Mouse (Mus musculus): ENCODE data around the gene Arl5c. TPM values are rescaled to one million over a fixed set of nuclear protein-coding genes. Genes with fewer than 3 reads are reported as not detected.

The Arl5c gene
- polyA plus RNA-seq, 1 experiment = 2.0 TPM

DNA sequence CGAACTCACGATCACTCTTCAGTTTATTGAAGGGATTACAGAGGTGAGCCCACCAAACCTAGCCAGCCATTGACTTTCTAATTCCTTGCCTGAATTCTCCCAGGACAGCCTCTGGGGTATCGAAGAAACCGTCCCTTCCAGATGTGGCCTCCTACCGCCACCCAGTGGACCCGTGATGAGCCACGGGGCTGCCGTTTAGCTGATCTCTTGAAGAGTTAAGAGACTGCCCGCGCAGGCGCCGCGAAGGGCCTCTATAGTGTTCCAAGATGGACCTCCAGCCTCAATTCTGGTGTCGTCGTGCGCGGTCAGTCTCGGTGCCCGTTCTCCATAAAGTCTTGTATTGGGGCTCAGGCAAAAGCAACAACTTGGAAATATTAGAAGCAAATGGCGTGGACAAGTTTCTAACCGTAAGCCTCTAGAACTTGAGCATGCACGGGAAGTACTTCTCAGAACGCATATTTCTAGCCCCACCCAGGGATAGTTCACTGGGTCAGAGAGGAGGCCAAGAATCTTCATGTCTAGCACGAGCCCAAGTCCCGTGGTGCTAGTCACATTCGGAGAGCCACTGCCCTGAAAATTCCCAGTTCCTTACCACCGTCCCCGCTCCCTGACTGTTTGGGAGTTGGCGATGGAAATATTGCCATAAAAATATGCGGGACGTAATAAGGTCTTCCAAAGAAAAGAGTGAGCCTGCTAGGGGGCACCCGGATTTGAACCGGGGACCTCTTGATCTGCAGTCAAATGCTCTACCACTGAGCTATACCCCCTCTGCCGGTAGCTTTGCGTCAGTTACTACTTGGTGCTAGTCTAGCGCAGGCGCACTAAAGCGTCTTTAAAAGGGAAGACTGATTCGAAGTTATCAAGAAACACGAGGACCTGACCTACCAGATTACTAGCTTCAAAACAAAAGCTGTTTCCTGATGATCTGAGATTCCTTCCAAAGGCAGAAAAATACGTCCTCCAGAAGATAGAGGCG is 8.1 kb downstream of the Arl5c start:
- Histone ChIP-seq H3K27me3 (ENCODE audit: control insufficient read depth, insufficient read depth, low read length) (no peaks in the 10 kb centered on the region), H3K27ac (ENCODE audit: insufficient read depth, low read length) (peak overlapping the region; percentile 69; the same call in 1 of the 2 replicates), H3K4me1 (ENCODE audit: control insufficient read depth, insufficient read depth, low read length) (peaks cover 6% of the 10 kb centered on the region; the same call in 1 of the 2 replicates), H3K4me3 (replicated peaks; ENCODE audit: insufficient read depth, low read depth, low read length) (peak overlapping the region; percentile 92)
- 2% methylated on average over 42 of the region's 42 CpGs for WGBS
- TF ChIP-seq CTCF (IDR thresholded peaks at IDR 0.05; ENCODE audit: borderline replicate concordance, insufficient read depth, low read depth, low read length) = peak; percentile 46; the same call in 1 of the 2 replicates
- TF ChIP-seq POLR2A (IDR thresholded peaks at IDR 0.05; ENCODE audit: borderline replicate concordance, insufficient read depth, low read length) = no peak
- peak; percentile 88 to 97 for DNase-seq

DNA sequence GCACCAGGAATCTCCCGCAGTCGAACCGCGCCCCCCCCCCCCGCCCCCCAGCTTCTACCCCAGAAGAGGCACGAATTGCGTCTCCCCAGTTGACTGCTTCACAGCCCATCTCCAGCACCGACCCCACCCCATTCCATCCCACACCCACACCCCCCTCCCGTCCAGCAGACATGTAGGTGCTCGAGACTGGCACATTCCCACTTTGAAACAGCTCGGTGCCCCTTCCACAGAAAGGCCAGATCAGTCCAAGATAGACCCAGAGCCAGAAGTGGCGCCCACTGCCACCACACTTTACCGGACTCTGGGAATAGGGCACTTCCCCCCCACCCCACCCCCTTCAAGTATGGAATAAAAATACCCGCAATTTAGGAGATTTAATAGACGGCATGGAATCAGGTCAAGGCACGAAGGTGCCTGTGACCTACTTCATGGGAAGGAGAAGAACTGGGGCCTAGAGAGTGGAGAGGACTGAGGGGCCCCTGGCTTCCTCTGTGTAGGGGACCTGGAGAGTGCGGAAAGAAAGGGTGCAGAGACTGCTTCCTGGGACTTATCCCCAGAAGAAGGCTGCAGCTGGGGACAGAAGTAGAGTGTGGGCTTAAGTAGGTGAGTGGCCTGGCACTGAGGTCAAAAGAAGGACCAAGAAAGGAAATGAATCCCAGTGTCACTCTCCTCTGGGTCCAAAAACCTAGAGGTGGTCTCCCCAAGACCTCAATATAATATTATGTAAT is 9.1 kb downstream of the Arl5c start:
- H3K27ac ChIP-seq (ENCODE audit: insufficient read depth, low read length) = no peak overlapping the region
- TF ChIP-seq CTCF (IDR thresholded peaks at IDR 0.05; ENCODE audit: borderline replicate concordance, insufficient read depth, low read depth, low read length) (no peak), POLR2A (IDR thresholded peaks at IDR 0.05; ENCODE audit: borderline replicate concordance, insufficient read depth, low read length) (no peak)
- WGBS = 42% methylated on average over 15 of the region's 17 CpGs
- H3K4me3 ChIP-seq (replicated peaks; ENCODE audit: insufficient read depth, low read depth, low read length) = peak overlapping the region; percentile 55
- no peak for DNase-seq
- H3K4me1 ChIP-seq (ENCODE audit: control insufficient read depth, insufficient read depth, low read length) = peaks cover 6% of the 10 kb centered on the region; the same call in 1 of the 2 replicates
- no peaks in the 10 kb centered on the region for H3K27me3 ChIP-seq (ENCODE audit: control insufficient read depth, insufficient read depth, low read length)

DNA sequence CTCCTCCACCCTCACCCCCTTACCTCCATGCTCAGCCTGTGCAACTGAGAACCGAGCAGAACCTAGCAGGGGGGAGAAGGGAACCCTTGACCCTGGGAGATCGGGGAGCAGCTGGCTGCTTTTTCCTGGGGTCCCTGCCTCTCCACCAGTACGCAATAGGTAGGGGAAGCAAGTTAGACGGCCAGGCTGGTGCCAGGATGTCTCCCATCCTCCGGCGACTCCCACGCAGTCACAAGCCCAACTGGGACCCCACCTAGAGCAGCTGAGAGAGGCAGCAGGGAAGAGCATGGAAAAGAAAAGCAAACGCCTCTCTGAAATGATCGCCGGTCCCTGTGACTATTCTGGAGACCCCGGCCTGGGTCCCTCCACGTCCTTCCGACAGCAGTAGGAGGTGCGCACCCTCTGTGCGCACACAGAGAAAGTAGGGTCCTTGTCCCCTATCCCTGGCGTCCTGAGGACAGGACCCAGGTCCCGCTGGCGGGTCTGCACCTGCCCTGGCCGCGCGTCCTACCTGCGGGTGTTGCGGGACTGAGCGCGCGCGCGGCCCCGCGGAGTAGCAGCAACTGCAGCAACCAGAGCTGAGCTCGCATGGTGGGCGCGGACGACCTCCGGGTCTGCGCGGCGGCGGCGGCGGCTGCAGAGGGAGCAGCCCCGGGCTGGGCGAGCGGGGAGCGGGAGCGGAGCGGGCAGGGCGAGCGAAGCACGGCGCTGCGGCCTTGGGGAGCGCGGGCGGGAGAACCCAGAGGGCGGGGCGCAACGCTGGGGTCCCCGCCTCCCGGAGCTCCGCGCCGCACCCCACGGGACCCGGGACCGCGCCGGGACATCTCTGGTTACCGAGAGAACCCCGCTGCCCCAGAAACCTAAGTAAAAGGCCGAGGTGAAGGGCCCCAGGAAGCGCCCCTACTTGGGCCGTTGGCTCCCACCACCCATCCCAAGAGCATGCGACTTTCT is 10.0 kb downstream of the Arl5c start, which contains the start of gene Plxdc1:
Gene Plxdc1 (minus strand): TSS at position 718 of the 951 bp plus-strand sequence.
- Histone ChIP-seq H3K27ac (ENCODE audit: insufficient read depth, low read length) (no peak within 1 kb of the TSS), H3K4me1 (ENCODE audit: control insufficient read depth, insufficient read depth, low read length) (peaks cover 6% of the 10 kb centered on the region; the same call in 1 of the 2 replicates), H3K27me3 (ENCODE audit: control insufficient read depth, insufficient read depth, low read length) (no peaks in the 10 kb centered on the region), H3K4me3 (replicated peaks; ENCODE audit: insufficient read depth, low read depth, low read length) (peak within 1 kb of the TSS; percentile 55)
- DNase-seq = peak; percentile 31 to 47
- no peak for TF ChIP-seq POLR2A (IDR thresholded peaks at IDR 0.05; ENCODE audit: borderline replicate concordance, insufficient read depth, low read length)
- no peak for TF ChIP-seq CTCF (IDR thresholded peaks at IDR 0.05; ENCODE audit: borderline replicate concordance, insufficient read depth, low read depth, low read length)
- 5% methylated on average over 74 of the region's 74 CpGs for WGBS

DNA sequence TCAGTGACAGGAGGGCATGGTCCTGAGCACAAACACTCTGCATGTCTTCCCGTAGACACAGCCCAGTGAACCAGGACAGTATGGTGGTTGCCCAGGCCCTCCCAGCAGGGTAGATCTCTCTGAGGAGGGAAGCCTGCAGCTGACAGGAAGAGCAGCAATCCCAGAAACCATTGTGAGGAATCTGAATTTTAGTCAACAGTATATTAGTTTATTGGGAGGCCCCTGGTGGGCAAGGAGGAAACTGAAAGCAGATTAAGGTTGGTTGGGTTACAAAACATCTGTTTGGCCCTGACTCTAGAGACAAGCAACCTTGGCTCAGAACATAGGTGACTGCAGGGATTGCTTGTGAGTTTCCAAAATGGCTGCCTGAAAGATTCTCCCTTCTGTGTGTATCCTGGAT is 12.0 kb downstream of the Arl5c start:
- H3K27ac ChIP-seq (ENCODE audit: insufficient read depth, low read length) = no peak overlapping the region
- no peak for DNase-seq
- TF ChIP-seq CTCF (IDR thresholded peaks at IDR 0.05; ENCODE audit: borderline replicate concordance, insufficient read depth, low read depth, low read length) (no peak), POLR2A (IDR thresholded peaks at IDR 0.05; ENCODE audit: borderline replicate concordance, insufficient read depth, low read length) (no peak)
- no peaks in the 10 kb centered on the region for H3K4me1 ChIP-seq (ENCODE audit: control insufficient read depth, insufficient read depth, low read length)
- no peaks in the 10 kb centered on the region for H3K27me3 ChIP-seq (ENCODE audit: control insufficient read depth, insufficient read depth, low read length)
- WGBS = 88% methylated on average over 1 of the region's 1 CpGs
- no peak overlapping the region for H3K4me3 ChIP-seq (replicated peaks; ENCODE audit: insufficient read depth, low read depth, low read length)

DNA sequence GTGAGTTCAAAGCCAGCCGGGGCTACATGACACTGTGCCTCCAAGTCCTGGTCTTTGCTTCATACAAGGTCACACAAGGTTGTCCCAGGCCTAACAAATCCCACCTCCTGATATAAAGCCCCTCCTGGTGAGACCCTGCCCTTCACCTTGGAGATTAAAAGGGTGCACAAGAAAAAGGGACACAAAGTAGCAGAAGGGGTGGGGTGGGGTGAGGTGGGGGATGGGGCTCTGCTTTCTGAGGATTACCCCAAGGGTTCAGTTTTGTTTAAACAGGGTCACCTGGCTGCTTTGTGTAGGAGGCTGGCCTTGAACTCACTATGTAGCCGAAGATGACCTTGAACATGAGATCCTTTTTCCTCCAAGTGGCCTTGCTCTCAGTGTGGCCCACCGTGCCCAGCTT is 12.5 kb downstream of the Arl5c start:
- WGBS = 92% methylated on average over 3 of the region's 3 CpGs
- no peaks in the 10 kb centered on the region for H3K27me3 ChIP-seq (ENCODE audit: control insufficient read depth, insufficient read depth, low read length)
- no peak overlapping the region for H3K4me3 ChIP-seq (replicated peaks; ENCODE audit: insufficient read depth, low read depth, low read length)
- no peak overlapping the region for H3K27ac ChIP-seq (ENCODE audit: insufficient read depth, low read length)
- DNase-seq = no peak
- no peak for TF ChIP-seq POLR2A (IDR thresholded peaks at IDR 0.05; ENCODE audit: borderline replicate concordance, insufficient read depth, low read length)
- no peak for TF ChIP-seq CTCF (IDR thresholded peaks at IDR 0.05; ENCODE audit: borderline replicate concordance, insufficient read depth, low read depth, low read length)
- H3K4me1 ChIP-seq (ENCODE audit: control insufficient read depth, insufficient read depth, low read length) = no peaks in the 10 kb centered on the region

DNA sequence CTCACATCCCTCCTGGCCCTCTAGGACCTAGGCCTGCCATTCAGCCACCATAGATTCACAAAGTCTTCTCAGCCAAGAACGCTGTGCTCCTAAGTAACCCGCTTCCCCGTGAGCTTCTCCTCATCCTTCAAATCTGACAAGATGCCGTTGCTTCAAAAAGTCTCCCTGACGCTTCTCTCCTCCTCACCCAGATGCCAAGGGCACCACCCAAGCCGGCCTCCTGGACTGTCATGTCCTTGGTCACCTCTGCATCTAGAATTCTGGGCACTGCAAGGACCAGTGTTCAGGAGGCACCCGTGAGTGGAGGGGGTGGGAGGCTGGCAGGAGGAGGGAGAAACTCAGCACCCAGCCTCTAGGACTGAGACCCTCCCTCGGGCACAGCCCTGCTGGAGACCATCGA is 13.3 kb downstream of the Arl5c start:
- 92% methylated on average over 9 of the region's 9 CpGs for WGBS
- no peak for DNase-seq
- no peak overlapping the region for H3K27ac ChIP-seq (ENCODE audit: insufficient read depth, low read length)
- TF ChIP-seq CTCF (IDR thresholded peaks at IDR 0.05; ENCODE audit: borderline replicate concordance, insufficient read depth, low read depth, low read length) (no peak), POLR2A (IDR thresholded peaks at IDR 0.05; ENCODE audit: borderline replicate concordance, insufficient read depth, low read length) (no peak)
- no peaks in the 10 kb centered on the region for H3K27me3 ChIP-seq (ENCODE audit: control insufficient read depth, insufficient read depth, low read length)
- no peaks in the 10 kb centered on the region for H3K4me1 ChIP-seq (ENCODE audit: control insufficient read depth, insufficient read depth, low read length)
- H3K4me3 ChIP-seq (replicated peaks; ENCODE audit: insufficient read depth, low read depth, low read length) = no peak overlapping the region

DNA sequence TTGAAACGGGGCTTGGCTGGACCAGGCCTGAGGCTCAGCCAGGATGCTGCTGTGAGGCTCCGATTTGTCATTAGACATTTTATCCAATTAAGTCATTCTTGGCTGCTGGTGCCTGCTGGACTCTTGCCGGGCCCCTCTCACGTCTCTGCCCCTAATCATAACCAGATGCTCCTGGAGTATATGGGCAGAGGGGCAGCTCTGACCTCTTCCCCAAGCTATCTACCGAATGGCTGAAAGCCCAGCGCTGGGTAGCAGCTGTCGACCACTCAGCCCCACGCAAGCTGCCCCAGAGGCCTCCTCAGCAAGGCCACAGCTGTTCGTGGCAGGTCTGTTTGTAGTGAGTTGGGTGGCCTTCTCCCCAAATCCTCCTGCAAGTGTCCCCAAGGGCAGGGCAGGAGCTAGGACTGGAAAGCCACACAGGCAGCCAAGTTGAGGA is 15.4 kb downstream of the Arl5c start:
- TF ChIP-seq CTCF (IDR thresholded peaks at IDR 0.05; ENCODE audit: borderline replicate concordance, insufficient read depth, low read depth, low read length) = no peak
- no peak for TF ChIP-seq POLR2A (IDR thresholded peaks at IDR 0.05; ENCODE audit: borderline replicate concordance, insufficient read depth, low read length)
- 19% methylated on average over 9 of the region's 9 CpGs for WGBS
- Histone ChIP-seq H3K27me3 (ENCODE audit: control insufficient read depth, insufficient read depth, low read length) (no peaks in the 10 kb centered on the region), H3K27ac (ENCODE audit: insufficient read depth, low read length) (no peak overlapping the region), H3K4me3 (replicated peaks; ENCODE audit: insufficient read depth, low read depth, low read length) (no peak overlapping the region), H3K4me1 (ENCODE audit: control insufficient read depth, insufficient read depth, low read length) (no peaks in the 10 kb centered on the region)
- DNase-seq = no peak

All from cerebellum, adult 2 months (tissue).